Mouse (Mus musculus) kidney, adult 11 months (tissue): ENCODE data around the gene Derl3.
"Not testable (repeated sequence)": the region's sequence is repeated elsewhere in the genome, so short reads cannot be mapped to it uniquely, and the experiment has no call there.

Experiments
- DNase-seq: peaks from one replicate; pipeline ENCODE4 v3.0.0; 2022

Derl3 gene

GRCm38 (mm10) chr10:75893089-75893750 is at the start of gene Derl3:
Derl3 (plus strand) TSS chr10:75893413.
- DNase-seq = peak; percentile 99

- DNase-seq = not testable (repeated sequence)
Measured at GRCm38 (mm10) chr10:75843898-75844297, 49.3 kb upstream of the Derl3 start.

- no peak for DNase-seq
Measured at GRCm38 (mm10) chr10:75844800-75845199, 48.4 kb upstream of the Derl3 start.

- no peak for DNase-seq
Measured at GRCm38 (mm10) chr10:75845306-75845930, 47.8 kb upstream of the Derl3 start.

GRCm38 (mm10) chr10:75848382-75848781 is 44.8 kb upstream of the Derl3 start:
- no peak for DNase-seq

GRCm38 (mm10) chr10:75851076-75851475 is 42.1 kb upstream of the Derl3 start:
- DNase-seq = no peak

DNA sequence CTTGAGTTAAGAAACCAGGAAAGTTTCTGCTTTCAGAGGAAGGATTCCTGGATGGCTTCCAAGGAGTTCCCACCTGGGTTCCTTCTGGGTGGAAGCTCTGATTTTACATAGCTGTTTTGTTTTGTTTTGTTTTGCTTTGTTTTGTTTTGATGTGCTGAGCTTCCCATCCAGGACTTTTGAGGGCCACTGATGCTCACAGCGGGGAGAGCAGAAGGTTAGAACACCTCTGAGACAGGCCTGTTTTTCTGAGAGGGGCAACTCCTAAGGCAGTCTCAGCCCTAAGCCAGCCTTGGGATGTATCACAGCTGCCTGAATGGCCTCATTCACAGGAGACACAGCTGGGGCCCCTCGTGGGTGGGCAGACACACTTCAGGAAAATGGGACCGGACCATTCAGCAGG is 41.5 kb upstream of the Derl3 start:
- no peak for DNase-seq

GRCm38 (mm10) chr10:75852539-75853125 is 40.6 kb upstream of the Derl3 start:
- no peak for DNase-seq

GRCm38 (mm10) chr10:75853452-75853851 is 39.8 kb upstream of the Derl3 start:
- peak; percentile 78 for DNase-seq

DNA sequence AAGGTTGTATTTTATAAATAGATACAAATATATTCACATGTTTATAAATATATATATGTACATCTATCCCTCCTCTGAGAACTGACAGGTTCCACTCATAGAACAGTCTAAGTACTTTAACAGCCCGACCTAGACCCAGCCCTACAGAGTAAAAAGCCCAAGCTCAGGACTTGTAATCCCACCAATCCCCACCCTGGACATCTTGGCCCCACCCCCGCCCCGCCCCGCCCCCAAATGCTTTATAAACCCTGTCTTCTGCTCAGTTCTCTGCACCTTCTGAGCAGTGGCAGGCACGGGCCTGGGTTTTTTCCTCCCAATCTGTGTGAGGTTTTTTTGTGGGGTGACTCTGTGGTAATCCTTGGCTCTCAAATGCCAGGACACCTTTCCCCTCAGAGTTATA is 39.1 kb upstream of the Derl3 start:
- no peak for DNase-seq

- no peak for DNase-seq
Measured at GRCm38 (mm10) chr10:75854791-75855190, 38.4 kb upstream of the Derl3 start.

DNA sequence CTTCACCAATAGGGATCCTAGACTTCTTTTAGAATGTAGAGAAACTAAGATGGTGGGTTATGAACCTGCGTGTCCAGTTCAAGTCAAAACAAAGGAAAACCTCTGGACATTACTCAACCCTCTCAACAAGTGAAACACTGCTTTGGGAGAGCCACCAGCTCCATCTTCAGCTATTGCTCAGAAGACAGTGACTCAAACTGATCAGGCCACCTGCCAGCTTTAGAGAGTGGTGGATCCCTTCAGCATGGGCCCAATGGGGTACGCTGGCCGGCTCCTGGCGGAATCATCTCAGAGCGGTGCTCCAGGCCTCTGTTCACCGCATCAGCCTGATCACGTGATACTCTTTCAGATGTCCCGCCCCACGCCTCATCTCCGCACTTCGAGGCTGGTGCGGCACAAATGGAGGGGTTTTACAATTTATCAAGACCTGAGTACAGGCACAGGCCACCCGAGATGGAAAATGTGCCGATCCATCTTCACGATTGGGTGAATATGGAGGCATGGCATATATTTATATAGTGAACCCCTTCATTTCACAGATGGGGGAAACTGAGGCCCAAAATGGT is 37.7 kb upstream of the Derl3 start:
- no peak for DNase-seq

DNA sequence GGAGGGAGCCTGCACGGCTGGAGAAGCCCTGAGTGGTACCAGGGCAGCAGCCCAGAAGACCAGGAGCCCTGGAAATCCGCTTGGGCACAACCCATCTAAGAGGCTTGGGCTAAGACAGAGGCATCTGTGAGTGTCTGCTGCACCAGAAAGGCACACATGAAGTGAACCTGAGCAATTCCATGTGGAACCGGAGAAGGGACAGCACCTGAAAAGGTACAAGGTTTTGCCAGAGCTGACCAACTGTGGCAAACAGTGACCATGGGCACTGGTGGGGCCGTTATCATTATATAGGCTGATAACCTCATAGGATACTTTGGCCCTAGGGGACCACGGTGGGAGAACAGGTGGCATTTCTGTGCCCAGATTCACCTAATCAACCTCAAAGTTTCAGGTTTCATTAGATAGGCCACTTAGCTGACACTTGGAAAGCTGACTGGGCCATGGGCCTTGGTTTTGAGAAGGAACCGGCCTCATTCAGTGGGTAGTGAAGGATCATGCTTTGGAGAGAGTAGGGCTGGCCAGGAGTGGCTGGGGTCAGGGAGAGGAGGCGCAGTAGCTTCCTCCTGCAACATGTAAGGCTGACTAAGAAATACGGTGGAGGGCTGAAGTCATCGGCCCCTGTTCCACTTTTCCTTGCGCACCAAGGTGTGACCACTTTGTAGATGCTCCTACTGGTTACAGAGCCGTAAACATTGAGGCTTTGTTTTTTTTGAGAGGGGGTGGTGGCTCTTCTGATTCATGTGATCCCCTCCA is 36.9 kb upstream of the Derl3 start:
- DNase-seq = no peak

DNA sequence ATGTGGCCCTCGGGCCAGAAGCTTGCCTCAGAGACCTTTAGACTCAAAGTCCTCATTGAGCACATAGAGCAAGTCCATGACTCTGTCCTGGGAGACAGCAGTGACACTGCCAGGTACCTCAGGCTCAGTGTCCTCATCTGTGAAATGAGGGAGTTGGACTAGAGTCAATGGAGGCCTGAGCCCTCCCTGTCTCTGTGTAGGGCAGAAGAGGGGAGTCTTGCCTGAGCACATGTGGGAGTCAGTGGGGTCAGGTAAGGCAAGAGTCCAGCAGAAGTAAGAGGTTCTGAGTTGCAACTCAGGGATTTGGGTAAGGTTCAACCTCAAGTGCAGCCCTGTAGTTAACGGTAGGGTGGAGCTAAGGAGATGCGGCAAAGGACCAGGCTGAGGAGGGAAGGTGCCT is 36.2 kb upstream of the Derl3 start:
- peak; percentile 45 for DNase-seq

GRCm38 (mm10) chr10:75857598-75857997 is 35.6 kb upstream of the Derl3 start:
- DNase-seq = peak; percentile 62

- peak; percentile 61 for DNase-seq
Measured at GRCm38 (mm10) chr10:75859107-75859746, 34.0 kb upstream of the Derl3 start.

GRCm38 (mm10) chr10:75859786-75860470 is 33.3 kb upstream of the Derl3 start, which contains the start of gene Mif:
Mif (minus strand) TSS chr10:75860240.
- peak; percentile 89 for DNase-seq

DNA sequence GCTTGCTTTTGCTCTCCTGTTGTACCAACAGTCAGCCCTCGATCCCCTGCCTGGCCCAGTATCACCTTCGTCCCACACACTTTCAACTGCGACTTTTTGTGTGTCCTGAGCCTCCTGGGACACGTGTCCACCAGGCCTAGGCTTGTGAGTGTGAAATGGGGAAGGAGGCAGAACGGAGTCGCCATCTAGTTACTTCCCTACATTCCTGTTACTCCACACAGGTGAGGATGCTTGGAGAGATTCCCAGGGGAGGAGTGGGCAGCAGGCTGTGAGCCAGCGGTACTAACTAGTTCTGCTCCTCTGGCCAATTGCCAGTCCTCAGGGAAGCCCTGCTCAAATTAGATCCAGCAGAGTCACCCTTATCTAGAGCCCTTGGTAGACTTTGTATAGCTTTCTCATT is 32.5 kb upstream of the Derl3 start:
- DNase-seq = peak; percentile 46

GRCm38 (mm10) chr10:75861587-75861986 is 31.6 kb upstream of the Derl3 start:
- DNase-seq = no peak

- no peak for DNase-seq
Measured at GRCm38 (mm10) chr10:75872025-75872914, 20.9 kb upstream of the Derl3 start.
